Mouse (Mus musculus): ENCODE measurements around the gene Degs1. TPM values are rescaled to one million over a fixed set of nuclear protein-coding genes. Genes with fewer than 3 reads are reported as not detected.

The Degs1 gene
- polyA plus RNA-seq, 1 experiment: 32.4 TPM

GRCm38 (mm10) chr1:182283231-182283630 is 627 bp upstream of the Degs1 start:
- TF ChIP-seq GATA1 (IDR thresholded peaks at IDR 0.05; ENCODE audit: borderline replicate concordance, low read length) (no peak), FLI1 (IDR thresholded peaks at IDR 0.05; ENCODE audit: low read length) (no peak)
- peak overlapping the region; percentile 98 for H3K4me3 ChIP-seq (replicated peaks)
- H3K4me1 ChIP-seq: peaks cover 53% of the 10 kb centered on the region

DNA sequence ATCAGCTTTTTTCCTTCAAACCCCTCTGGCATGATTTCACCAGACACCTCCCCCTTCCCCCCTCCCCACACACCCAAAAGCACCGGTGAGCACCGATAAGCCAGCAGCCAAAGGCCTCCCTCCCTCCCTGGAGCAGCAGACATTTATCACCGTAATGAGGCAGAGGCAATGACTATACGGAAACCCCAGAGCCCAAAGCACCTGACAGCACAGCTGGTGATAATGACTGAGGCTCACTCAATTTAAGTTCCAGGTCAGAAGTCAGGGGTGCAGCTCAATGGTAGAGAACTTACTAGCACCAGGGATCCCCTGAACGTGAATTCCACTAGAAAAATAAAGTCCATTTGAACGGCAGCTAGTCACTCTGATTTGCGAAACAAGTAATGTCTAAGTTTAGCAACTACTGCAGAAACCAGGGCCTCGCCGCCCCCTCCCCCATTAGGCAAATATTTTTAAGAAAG is 1.3 kb downstream of the Degs1 start:
- no peaks in the 10 kb centered on the region for H3K27me3 ChIP-seq (replicated peaks)

More at GRCm38 (mm10) chr1:182283231-182283630, 627 bp upstream of the Degs1 start:
- no peaks in the 10 kb centered on the region for H3K9me3 ChIP-seq
- H3K36me3 ChIP-seq (replicated peaks; ENCODE audit: low read length): peaks cover 19% of the 10 kb centered on the region
- H3K27me3 ChIP-seq (replicated peaks): peaks cover 3% of the 10 kb centered on the region

DNA sequence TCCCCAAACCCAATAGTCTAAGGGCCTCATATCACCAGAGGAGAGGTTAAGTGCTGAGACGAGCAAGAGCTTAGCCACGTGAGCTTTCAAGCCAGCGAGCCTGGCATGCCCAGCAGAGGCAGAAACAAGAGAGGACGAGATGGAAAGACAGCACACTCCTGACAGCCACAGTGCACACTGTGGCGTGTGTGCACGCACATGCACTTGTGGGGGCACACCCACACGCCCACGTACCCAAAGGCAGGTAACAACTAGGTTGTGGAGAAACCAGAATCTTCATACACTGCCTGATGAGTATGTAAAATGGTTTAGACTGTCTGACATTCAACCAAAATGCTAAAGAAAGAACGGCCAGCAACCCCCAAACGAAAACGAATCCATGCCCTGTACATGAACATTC is 2.0 kb downstream of the Degs1 start:
- H3K27me3 ChIP-seq (replicated peaks): no peaks in the 10 kb centered on the region
- H3K36me3 ChIP-seq (replicated peaks; ENCODE audit: low read length): peaks cover 44% of the 10 kb centered on the region
- H3K4me1 ChIP-seq: peaks cover 71% of the 10 kb centered on the region
- H3K9me3 ChIP-seq: no peaks in the 10 kb centered on the region
- H3K4me3 ChIP-seq (replicated peaks): peak overlapping the region; percentile 83
- TF ChIP-seq FLI1 (IDR thresholded peaks at IDR 0.05; ENCODE audit: low read length): no peak
- TF ChIP-seq GATA1 (IDR thresholded peaks at IDR 0.05; ENCODE audit: borderline replicate concordance, low read length): no peak

More for the DNA sequence above, 1.3 kb downstream of the Degs1 start:
- Histone ChIP-seq H3K36me3 (replicated peaks; ENCODE audit: low read length) (peaks cover 39% of the 10 kb centered on the region), H3K4me3 (replicated peaks) (peak overlapping the region; percentile 98), H3K4me1 (peaks cover 64% of the 10 kb centered on the region), H3K9me3 (no peaks in the 10 kb centered on the region)
- TF ChIP-seq GATA1 (IDR thresholded peaks at IDR 0.05; ENCODE audit: borderline replicate concordance, low read length) (no peak), FLI1 (IDR thresholded peaks at IDR 0.05; ENCODE audit: low read length) (no peak)

GRCm38 (mm10) chr1:182280046-182280445 is 2.6 kb downstream of the Degs1 start:
- no peak for TF ChIP-seq FLI1 (IDR thresholded peaks at IDR 0.05; ENCODE audit: low read length)
- no peak for TF ChIP-seq GATA1 (IDR thresholded peaks at IDR 0.05; ENCODE audit: borderline replicate concordance, low read length)
- Histone ChIP-seq H3K9me3 (no peaks in the 10 kb centered on the region), H3K27me3 (replicated peaks) (no peaks in the 10 kb centered on the region), H3K4me3 (replicated peaks) (peak overlapping the region; percentile 51), H3K4me1 (peaks cover 76% of the 10 kb centered on the region), H3K36me3 (replicated peaks; ENCODE audit: low read length) (peaks cover 50% of the 10 kb centered on the region)

- no peak overlapping the region for H3K4me3 ChIP-seq (replicated peaks)
- peaks cover 77% of the 10 kb centered on the region for H3K4me1 ChIP-seq
- no peak for TF ChIP-seq GATA1 (IDR thresholded peaks at IDR 0.05; ENCODE audit: borderline replicate concordance, low read length)
- no peak for TF ChIP-seq FLI1 (IDR thresholded peaks at IDR 0.05; ENCODE audit: low read length)
- peaks cover 55% of the 10 kb centered on the region for H3K36me3 ChIP-seq (replicated peaks; ENCODE audit: low read length)
- H3K27me3 ChIP-seq (replicated peaks): no peaks in the 10 kb centered on the region
- no peaks in the 10 kb centered on the region for H3K9me3 ChIP-seq
Observed at GRCm38 (mm10) chr1:182279436-182279835, 3.2 kb downstream of the Degs1 start.

DNA sequence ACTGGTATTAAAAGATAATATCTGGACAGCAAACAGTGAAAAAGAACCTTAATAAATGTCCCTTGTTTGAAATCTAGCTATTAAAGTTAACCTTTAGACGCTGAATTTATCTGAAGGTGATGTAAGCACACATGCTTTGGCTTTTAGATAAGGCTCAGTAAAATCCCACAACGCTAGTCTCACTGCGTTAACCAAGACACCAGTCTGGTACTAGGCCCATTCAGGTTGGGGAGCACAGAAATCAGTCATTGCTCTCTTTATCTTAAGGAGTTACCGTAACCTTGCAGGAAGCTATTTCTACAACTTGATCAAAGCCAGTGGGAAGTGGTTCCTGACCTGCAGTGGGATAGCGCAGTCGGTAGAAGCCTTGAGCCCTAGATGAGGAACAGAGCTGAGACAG is 7.5 kb downstream of the Degs1 start:
- Histone ChIP-seq H3K36me3 (replicated peaks; ENCODE audit: low read length) (peaks cover 72% of the 10 kb centered on the region), H3K4me1 (peaks cover 65% of the 10 kb centered on the region), H3K27me3 (replicated peaks) (no peaks in the 10 kb centered on the region), H3K4me3 (replicated peaks) (no peak overlapping the region), H3K9me3 (no peaks in the 10 kb centered on the region)
- TF ChIP-seq GATA1 (IDR thresholded peaks at IDR 0.05; ENCODE audit: borderline replicate concordance, low read length): no peak
- TF ChIP-seq FLI1 (IDR thresholded peaks at IDR 0.05; ENCODE audit: low read length): no peak

DNA sequence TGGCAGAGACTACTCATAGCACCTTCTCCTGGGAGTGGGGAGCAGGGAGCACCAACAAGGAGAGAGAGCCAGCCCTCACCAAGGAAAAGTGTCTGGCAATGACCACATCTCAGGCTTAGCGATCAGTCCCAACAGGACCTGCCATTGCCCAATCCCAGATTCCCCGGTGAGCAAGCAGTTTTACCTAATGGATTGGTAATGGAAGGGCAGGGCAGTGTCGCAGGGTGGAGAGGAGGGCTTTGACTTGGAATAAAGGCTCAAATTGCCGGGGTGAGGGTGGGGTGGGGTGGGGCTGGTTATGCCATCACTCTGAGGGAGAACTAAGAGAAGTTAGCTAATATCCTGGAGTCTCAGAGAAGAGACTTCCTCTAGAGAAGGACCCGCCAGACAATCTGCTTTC is 11.0 kb downstream of the Degs1 start:
- Histone ChIP-seq H3K9me3 (no peaks in the 10 kb centered on the region), H3K4me1 (peaks cover 47% of the 10 kb centered on the region), H3K36me3 (replicated peaks; ENCODE audit: low read length) (peaks cover 41% of the 10 kb centered on the region), H3K4me3 (replicated peaks) (no peak overlapping the region), H3K27me3 (replicated peaks) (peaks cover 11% of the 10 kb centered on the region)
- no peak for TF ChIP-seq FLI1 (IDR thresholded peaks at IDR 0.05; ENCODE audit: low read length)
- TF ChIP-seq GATA1 (IDR thresholded peaks at IDR 0.05; ENCODE audit: borderline replicate concordance, low read length): no peak

- H3K4me1 ChIP-seq: peaks cover 47% of the 10 kb centered on the region
- H3K4me3 ChIP-seq (replicated peaks): no peak overlapping the region
- TF ChIP-seq FLI1 (IDR thresholded peaks at IDR 0.05; ENCODE audit: low read length) (no peak), GATA1 (IDR thresholded peaks at IDR 0.05; ENCODE audit: borderline replicate concordance, low read length) (no peak)
- peaks cover 11% of the 10 kb centered on the region for H3K27me3 ChIP-seq (replicated peaks)
- H3K9me3 ChIP-seq: no peaks in the 10 kb centered on the region
- peaks cover 38% of the 10 kb centered on the region for H3K36me3 ChIP-seq (replicated peaks; ENCODE audit: low read length)
Observed at GRCm38 (mm10) chr1:182271130-182271529, 11.5 kb downstream of the Degs1 start.

DNA sequence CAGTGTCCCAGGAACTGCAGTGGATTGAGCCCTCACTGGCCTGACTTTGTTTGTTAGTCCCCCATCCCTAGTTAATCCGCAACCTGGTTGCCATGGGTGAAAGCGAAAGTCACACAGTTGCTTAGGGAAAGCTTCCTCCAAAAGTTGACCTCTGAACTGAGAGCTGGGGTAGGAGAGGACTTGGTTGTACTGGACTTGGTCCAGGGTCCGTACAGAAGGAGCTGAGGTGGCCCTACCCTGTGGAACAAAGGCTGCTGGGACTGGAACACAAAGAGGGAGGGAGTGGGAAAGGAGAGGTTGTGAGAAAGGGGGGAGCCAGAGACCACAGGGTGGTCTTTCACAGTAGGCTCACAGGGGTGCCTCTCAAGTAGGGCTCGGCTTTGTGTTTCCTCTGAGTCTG is 14.3 kb downstream of the Degs1 start:
- Histone ChIP-seq H3K36me3 (replicated peaks; ENCODE audit: low read length) (peaks cover 11% of the 10 kb centered on the region), H3K4me3 (replicated peaks) (no peak overlapping the region), H3K9me3 (no peaks in the 10 kb centered on the region), H3K4me1 (peaks cover 24% of the 10 kb centered on the region), H3K27me3 (replicated peaks) (peaks cover 11% of the 10 kb centered on the region)
- TF ChIP-seq FLI1 (IDR thresholded peaks at IDR 0.05; ENCODE audit: low read length): no peak
- TF ChIP-seq GATA1 (IDR thresholded peaks at IDR 0.05; ENCODE audit: borderline replicate concordance, low read length): no peak

DNA sequence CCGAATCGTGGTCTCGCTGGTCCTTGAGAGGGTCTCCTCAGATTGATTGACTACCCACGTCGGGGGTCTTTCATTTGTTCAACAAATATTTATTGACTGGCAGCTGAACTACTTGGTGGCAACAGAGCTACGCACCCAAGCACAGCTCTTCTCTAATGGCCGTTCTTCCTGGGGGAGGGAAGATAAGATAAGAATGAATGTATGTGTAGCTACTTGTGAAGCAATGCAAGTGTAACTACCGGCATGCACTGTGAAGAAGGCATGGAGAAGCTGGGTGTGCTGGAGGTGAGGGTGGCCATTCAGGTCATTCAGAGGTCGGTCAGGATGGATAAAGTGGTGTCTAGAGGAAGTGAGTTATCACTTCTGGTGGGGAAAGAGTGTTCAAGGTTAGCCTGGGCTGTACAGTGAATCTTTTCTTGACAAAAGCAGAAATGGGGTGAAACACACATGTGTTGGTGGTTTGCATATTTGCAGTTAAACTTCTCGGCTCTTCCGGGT is 16.5 kb downstream of the Degs1 start:
- H3K9me3 ChIP-seq: no peaks in the 10 kb centered on the region
- H3K27me3 ChIP-seq (replicated peaks): peaks cover 11% of the 10 kb centered on the region
- H3K4me3 ChIP-seq (replicated peaks): no peak overlapping the region
- no peaks in the 10 kb centered on the region for H3K36me3 ChIP-seq (replicated peaks; ENCODE audit: low read length)
- TF ChIP-seq FLI1 (IDR thresholded peaks at IDR 0.05; ENCODE audit: low read length) (no peak), GATA1 (IDR thresholded peaks at IDR 0.05; ENCODE audit: borderline replicate concordance, low read length) (no peak)
- H3K4me1 ChIP-seq: peaks cover 18% of the 10 kb centered on the region

Measured in megakaryocyte, embryonic 14.5 days (primary cell).